8 mouse cellular contexts compared by ENCODE assay signal in genomic region chrX:164179746-164180145, GRCm38 (mm10). TPM values are rescaled to one million over a fixed set of nuclear protein-coding genes. Genes with fewer than 3 reads are reported as not detected.
DNase-seq lines count a peak whose midpoint lies in the region; ATAC-seq lines count a peak whose summit lies in the region.

No protein-coding gene starts in this region.

- WGBS in forebrain, embryonic 12.5 days: 11% methylated on average over 3 of the region's 3 CpGs
- WGBS in intestine, embryonic 14.5 days: 12% methylated on average over 3 of the region's 3 CpGs

- no peaks in the 10 kb centered on the region for H3K9me3 ChIP-seq in forebrain, embryonic 12.5 days
- H3K9me3 ChIP-seq in intestine, embryonic 14.5 days (ENCODE audit: control insufficient read depth, low read length): no peaks in the 10 kb centered on the region

- no peak overlapping the region for H3K4me3 ChIP-seq in forebrain, embryonic 12.5 days (replicated peaks)
- no peak overlapping the region for H3K4me3 ChIP-seq in intestine, embryonic 14.5 days (ENCODE audit: low read depth, low read length)

- H3K27me3 ChIP-seq in forebrain, embryonic 12.5 days: peaks cover 17% of the 10 kb centered on the region
- 0 out of 2 replicates have a peak, but pooled peaks cover 3% of the 10 kb centered on the region for H3K27me3 ChIP-seq in intestine, embryonic 14.5 days (replicated peaks; ENCODE audit: control insufficient read depth, insufficient read depth, low read length)
- no peaks in the 10 kb centered on the region for H3K27me3 ChIP-seq in splenic B cell, adult 2 months (ENCODE audit: control insufficient read depth, insufficient read depth, low read length, poor library complexity, severe bottlenecking)

- H3K27ac ChIP-seq in forebrain, embryonic 12.5 days: no peak overlapping the region
- no peak overlapping the region for H3K27ac ChIP-seq in intestine, embryonic 14.5 days (ENCODE audit: low read depth)

- peak; percentile 58; the same call in 1 of the 2 replicates for ATAC-seq in forebrain, embryonic 12.5 days (ENCODE audit: low FRiP score)
- no peak for ATAC-seq in intestine, embryonic 14.5 days (replicated peaks; ENCODE audit: low FRiP score, low TSS enrichment, low read depth)

- no peaks in the 10 kb centered on the region for H3K36me3 ChIP-seq in forebrain, embryonic 12.5 days (replicated peaks)
- no peaks in the 10 kb centered on the region for H3K36me3 ChIP-seq in intestine, embryonic 14.5 days (ENCODE audit: control insufficient read depth, insufficient read depth, low read length)
- no peaks in the 10 kb centered on the region for H3K36me3 ChIP-seq in splenic B cell, adult 2 months (ENCODE audit: control insufficient read depth, insufficient read depth, low read length, poor library complexity, severe bottlenecking)

- no peak overlapping the region for H3K9ac ChIP-seq in forebrain, embryonic 12.5 days
- no peak overlapping the region for H3K9ac ChIP-seq in intestine, embryonic 14.5 days (ENCODE audit: low read length)

- no peak overlapping the region for H3K4me2 ChIP-seq in forebrain, embryonic 12.5 days
- H3K4me2 ChIP-seq in intestine, embryonic 14.5 days (ENCODE audit: low read length): no peak overlapping the region

- no peaks in the 10 kb centered on the region for H3K4me1 ChIP-seq in forebrain, embryonic 12.5 days
- no peaks in the 10 kb centered on the region for H3K4me1 ChIP-seq in intestine, embryonic 14.5 days (replicated peaks; ENCODE audit: control insufficient read depth, insufficient read depth, low read length)

- peak; percentile 51 for DNase-seq in testis, postnatal 10 days (ENCODE audit: low spot score)
- DNase-seq in testis, postnatal 14 days (ENCODE audit: low spot score): no peak
- DNase-seq in c-Kit-negative CD71-positive TER-119-positive erythroid progenitor cells, embryonic 14.5 days (ENCODE audit: low read depth, low spot score): peak; percentile 40
- peak; percentile 53 for DNase-seq in intestine, embryonic 14.5 days (ENCODE audit: low spot score)
- DNase-seq in left cerebral cortex, adult 8-10 months (ENCODE audit: low spot score in 2 of 2): peak; percentile 5 to 9
- peak; percentile 45 for DNase-seq in mesoderm, embryonic 11.5 days (ENCODE audit: low read depth, low spot score)
- DNase-seq in splenic B cell, adult 2 months (ENCODE audit: low read depth, low spot score): peak; percentile 53

RNA-seq across cellular contexts. Expression of gene Ace2, which starts 40.6 kb away (rescaled TPM):
- 0.08 and 0.22 TPM in 2 replicates for polyA plus RNA-seq in forebrain, embryonic 12.5 days (2016; fragmentation: Nextera tagmentation; extraction: Ambion mirVana)
- polyA plus RNA-seq in intestine, embryonic 14.5 days (2014; fragmentation: Nextera tagmentation; extraction: Ambion mirVana): 2.6 and 3.5 TPM in 2 replicates
- 1 to 10 TPM in 1 of 4 experiments, under 1 TPM in 3; 0.57 to 1.4 (median 0.77) TPM for total RNA-seq in left cerebral cortex, adult 8-10 months (2022)
